Mouse (Mus musculus): ENCODE data around the gene Ikzf5. TPM values are rescaled to one million over a fixed set of nuclear protein-coding genes. Genes with fewer than 3 reads are reported as not detected.
A peak's percentile ranks its signal among the peaks of the same experiment; 100 is the strongest.
"Not testable (repeated sequence)": the region's sequence is repeated elsewhere in the genome, so short reads cannot be mapped to it uniquely, and the experiment has no call there.

The Ikzf5 gene
- polyA plus RNA-seq (2014; fragmentation: Nextera tagmentation; extraction: Ambion mirVana) = 15.7 and 18.0 TPM in 2 replicates

- peak within 1 kb of the TSS; percentile 79 for H3K27ac ChIP-seq
- H3K27me3 ChIP-seq (ENCODE audit: control insufficient read depth, insufficient read depth, low read length) = no peaks in the 10 kb centered on the region
- DNase-seq (ENCODE audit: low spot score) = peak; percentile 97
- no peaks in the 10 kb centered on the region; the same call in 1 of the 2 replicates for H3K36me3 ChIP-seq (replicated peaks; ENCODE audit: control insufficient read depth, insufficient read depth)
- no peaks in the 10 kb centered on the region for H3K9me3 ChIP-seq (ENCODE audit: control insufficient read depth, low read length)
- H3K9ac ChIP-seq = peak within 1 kb of the TSS; percentile 90
- 1% methylated on average over 42 of the region's 42 CpGs for WGBS
- peak within 1 kb of the TSS; percentile 61 for H3K4me2 ChIP-seq (replicated peaks)
- peaks cover 28% of the 10 kb centered on the region for H3K4me1 ChIP-seq (replicated peaks; ENCODE audit: control insufficient read depth, insufficient read depth, low read length)
- ATAC-seq (ENCODE audit: low FRiP score) = peak; percentile 98
- peak within 1 kb of the TSS; percentile 90 for H3K4me3 ChIP-seq (replicated peaks; ENCODE audit: low read length)
Measured at GRCm38 (mm10) chr7:131410416-131411058, at the start of gene Ikzf5, which contains the start of gene Acadsb. Gene Ikzf5, minus strand, starts transcription at chr7:131410521. Gene Acadsb, plus strand, starts transcription at chr7:131410601.

- H3K27me3 ChIP-seq (ENCODE audit: control insufficient read depth, insufficient read depth, low read length) = no peaks in the 10 kb centered on the region
- WGBS = 93% methylated on average over 5 of the region's 5 CpGs
- no peak overlapping the region for H3K9ac ChIP-seq
- H3K4me3 ChIP-seq (replicated peaks; ENCODE audit: low read length) = no peak overlapping the region
- no peaks in the 10 kb centered on the region for H3K4me1 ChIP-seq (replicated peaks; ENCODE audit: control insufficient read depth, insufficient read depth, low read length)
- no peaks in the 10 kb centered on the region for H3K36me3 ChIP-seq (replicated peaks; ENCODE audit: control insufficient read depth, insufficient read depth)
- no peak overlapping the region for H3K27ac ChIP-seq
- no peak overlapping the region for H3K4me2 ChIP-seq (replicated peaks)
- no peak for DNase-seq (ENCODE audit: low spot score)
- ATAC-seq (ENCODE audit: low FRiP score) = no peak
- 0 out of 2 replicates have a peak, but pooled peaks cover 4% of the 10 kb centered on the region for H3K9me3 ChIP-seq (ENCODE audit: control insufficient read depth, low read length)
Measured at GRCm38 (mm10) chr7:131456714-131457113, 46.4 kb upstream of the Ikzf5 start.

- 63% methylated on average over 3 of the region's 3 CpGs for WGBS
- no peak overlapping the region for H3K4me2 ChIP-seq (replicated peaks)
Measured at GRCm38 (mm10) chr7:131437051-131437450, 26.7 kb upstream of the Ikzf5 start.

GRCm38 (mm10) chr7:131434276-131434675 lies 24.0 kb upstream of the Ikzf5 start:
- no peaks in the 10 kb centered on the region for H3K9me3 ChIP-seq (ENCODE audit: control insufficient read depth, low read length)
- H3K9ac ChIP-seq = no peak overlapping the region
- no peak for ATAC-seq (ENCODE audit: low FRiP score)
- no peak overlapping the region for H3K4me3 ChIP-seq (replicated peaks; ENCODE audit: low read length)
- no peaks in the 10 kb centered on the region for H3K27me3 ChIP-seq (ENCODE audit: control insufficient read depth, insufficient read depth, low read length)
- no peak overlapping the region for H3K4me2 ChIP-seq (replicated peaks)
- no peak overlapping the region for H3K27ac ChIP-seq
- H3K4me1 ChIP-seq (replicated peaks; ENCODE audit: control insufficient read depth, insufficient read depth, low read length) = no peaks in the 10 kb centered on the region
- H3K36me3 ChIP-seq (replicated peaks; ENCODE audit: control insufficient read depth, insufficient read depth) = peaks cover 54% of the 10 kb centered on the region
- DNase-seq (ENCODE audit: low spot score) = no peak
- 80% methylated on average over 1 of the region's 1 CpGs for WGBS

More at GRCm38 (mm10) chr7:131437051-131437450, 26.7 kb upstream of the Ikzf5 start:
- no peak for ATAC-seq (ENCODE audit: low FRiP score)
- DNase-seq (ENCODE audit: low spot score) = no peak
- Histone ChIP-seq H3K9me3 (ENCODE audit: control insufficient read depth, low read length) (no peaks in the 10 kb centered on the region), H3K9ac (no peak overlapping the region), H3K4me3 (replicated peaks; ENCODE audit: low read length) (no peak overlapping the region), H3K27me3 (ENCODE audit: control insufficient read depth, insufficient read depth, low read length) (no peaks in the 10 kb centered on the region), H3K36me3 (replicated peaks; ENCODE audit: control insufficient read depth, insufficient read depth) (peaks cover 43% of the 10 kb centered on the region), H3K27ac (no peak overlapping the region), H3K4me1 (replicated peaks; ENCODE audit: control insufficient read depth, insufficient read depth, low read length) (no peaks in the 10 kb centered on the region)

- ATAC-seq (ENCODE audit: low FRiP score) (no peak), DNase-seq (ENCODE audit: low spot score) (peak; percentile 74)
- H3K4me2 ChIP-seq (replicated peaks) = no peak overlapping the region
- peaks cover 61% of the 10 kb centered on the region for H3K36me3 ChIP-seq (replicated peaks; ENCODE audit: control insufficient read depth, insufficient read depth)
- H3K27ac ChIP-seq = no peak overlapping the region
- no peak overlapping the region for H3K4me3 ChIP-seq (replicated peaks; ENCODE audit: low read length)
- H3K4me1 ChIP-seq (replicated peaks; ENCODE audit: control insufficient read depth, insufficient read depth, low read length) = no peaks in the 10 kb centered on the region
- WGBS = 22% methylated on average over 1 of the region's 1 CpGs
- no peaks in the 10 kb centered on the region for H3K27me3 ChIP-seq (ENCODE audit: control insufficient read depth, insufficient read depth, low read length)
- H3K9ac ChIP-seq = no peak overlapping the region
- H3K9me3 ChIP-seq (ENCODE audit: control insufficient read depth, low read length) = no peaks in the 10 kb centered on the region
Measured at GRCm38 (mm10) chr7:131432244-131432643, 21.9 kb upstream of the Ikzf5 start.

- no peak overlapping the region for H3K9ac ChIP-seq
- no peaks in the 10 kb centered on the region for H3K9me3 ChIP-seq (ENCODE audit: control insufficient read depth, low read length)
- WGBS = 90% methylated on average over 5 of the region's 5 CpGs
- no peak for DNase-seq (ENCODE audit: low spot score)
- ATAC-seq (ENCODE audit: low FRiP score) = no peak
- H3K27ac ChIP-seq = no peak overlapping the region
- no peaks in the 10 kb centered on the region for H3K4me1 ChIP-seq (replicated peaks; ENCODE audit: control insufficient read depth, insufficient read depth, low read length)
- peaks cover 64% of the 10 kb centered on the region for H3K36me3 ChIP-seq (replicated peaks; ENCODE audit: control insufficient read depth, insufficient read depth)
- H3K27me3 ChIP-seq (ENCODE audit: control insufficient read depth, insufficient read depth, low read length) = no peaks in the 10 kb centered on the region
- no peak overlapping the region for H3K4me2 ChIP-seq (replicated peaks)
- H3K4me3 ChIP-seq (replicated peaks; ENCODE audit: low read length) = no peak overlapping the region
Measured at GRCm38 (mm10) chr7:131427331-131427730, 17.0 kb upstream of the Ikzf5 start.

- DNase-seq (ENCODE audit: low spot score) (no peak), ATAC-seq (ENCODE audit: low FRiP score) (no peak)
- 87% methylated on average over 2 of the region's 2 CpGs for WGBS
- Histone ChIP-seq H3K27ac (no peak overlapping the region), H3K4me3 (replicated peaks; ENCODE audit: low read length) (no peak overlapping the region), H3K4me1 (replicated peaks; ENCODE audit: control insufficient read depth, insufficient read depth, low read length) (no peaks in the 10 kb centered on the region), H3K4me2 (replicated peaks) (no peak overlapping the region), H3K36me3 (replicated peaks; ENCODE audit: control insufficient read depth, insufficient read depth) (peaks cover 46% of the 10 kb centered on the region), H3K27me3 (ENCODE audit: control insufficient read depth, insufficient read depth, low read length) (no peaks in the 10 kb centered on the region), H3K9me3 (ENCODE audit: control insufficient read depth, low read length) (no peaks in the 10 kb centered on the region), H3K9ac (no peak overlapping the region)
Measured at GRCm38 (mm10) chr7:131424912-131425311, 14.6 kb upstream of the Ikzf5 start.

- Histone ChIP-seq H3K9ac (no peak overlapping the region), H3K4me2 (replicated peaks) (no peak overlapping the region), H3K27ac (no peak overlapping the region), H3K4me1 (replicated peaks; ENCODE audit: control insufficient read depth, insufficient read depth, low read length) (peaks cover under 1% of the 10 kb centered on the region; the same call in 1 of the 2 replicates), H3K9me3 (ENCODE audit: control insufficient read depth, low read length) (no peaks in the 10 kb centered on the region), H3K4me3 (replicated peaks; ENCODE audit: low read length) (no peak overlapping the region), H3K36me3 (replicated peaks; ENCODE audit: control insufficient read depth, insufficient read depth) (no peaks in the 10 kb centered on the region), H3K27me3 (ENCODE audit: control insufficient read depth, insufficient read depth, low read length) (no peaks in the 10 kb centered on the region)
- DNase-seq (ENCODE audit: low spot score) (no peak), ATAC-seq (ENCODE audit: low FRiP score) (no peak)
Measured at GRCm38 (mm10) chr7:131417605-131418004, 7.3 kb upstream of the Ikzf5 start.

- not testable (repeated sequence) for ATAC-seq (ENCODE audit: low FRiP score); H3K36me3 ChIP-seq (replicated peaks; ENCODE audit: control insufficient read depth, insufficient read depth); H3K4me1 ChIP-seq (replicated peaks; ENCODE audit: control insufficient read depth, insufficient read depth, low read length); H3K4me2 ChIP-seq (replicated peaks); H3K9me3 ChIP-seq (ENCODE audit: control insufficient read depth, low read length); H3K4me3 ChIP-seq (replicated peaks; ENCODE audit: low read length); H3K27me3 ChIP-seq (ENCODE audit: control insufficient read depth, insufficient read depth, low read length); H3K27ac ChIP-seq; DNase-seq (ENCODE audit: low spot score); H3K9ac ChIP-seq
Measured at GRCm38 (mm10) chr7:131416742-131417141, 6.4 kb upstream of the Ikzf5 start.

- Histone ChIP-seq H3K4me1 (replicated peaks; ENCODE audit: control insufficient read depth, insufficient read depth, low read length) (peaks cover 28% of the 10 kb centered on the region), H3K4me2 (replicated peaks) (peak overlapping the region; percentile 61), H3K9me3 (ENCODE audit: control insufficient read depth, low read length) (no peaks in the 10 kb centered on the region), H3K4me3 (replicated peaks; ENCODE audit: low read length) (peak overlapping the region; percentile 90; the same call in 1 of the 2 replicates), H3K36me3 (replicated peaks; ENCODE audit: control insufficient read depth, insufficient read depth) (no peaks in the 10 kb centered on the region; the same call in 1 of the 2 replicates), H3K9ac (no peak overlapping the region), H3K27ac (no peak overlapping the region), H3K27me3 (ENCODE audit: control insufficient read depth, insufficient read depth, low read length) (no peaks in the 10 kb centered on the region)
- ATAC-seq (ENCODE audit: low FRiP score) = no peak
- no peak for DNase-seq (ENCODE audit: low spot score)
- WGBS = 66% methylated on average over 2 of the region's 2 CpGs
Measured at GRCm38 (mm10) chr7:131411941-131412270, 1.6 kb upstream of the Ikzf5 start.
